Comparison of ENCODE assay signal across 25 mouse cellular contexts in the genomic region with DNA sequence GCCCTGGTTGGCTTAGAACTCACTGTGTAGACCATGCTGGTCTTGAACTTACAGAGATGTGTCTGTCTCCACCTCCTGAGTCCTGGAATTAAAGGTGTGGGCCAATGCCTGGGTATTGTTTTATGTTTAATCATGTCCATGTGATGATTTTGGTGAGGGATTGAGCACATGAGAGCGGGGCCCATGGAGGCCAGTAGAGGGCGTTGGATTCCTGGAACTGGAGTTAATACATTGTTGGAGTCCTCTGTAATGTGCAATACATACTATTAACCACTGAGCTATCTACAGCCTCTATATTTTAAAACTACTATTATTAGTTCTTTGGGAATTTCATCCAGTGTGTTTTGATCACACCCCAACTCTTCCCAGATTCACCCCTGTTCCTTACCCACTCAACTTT.
"Had no signal": no experiment of that assay in that cellular context is flagged by ENCODE, and none has a peak within 500 bp of the region (broad histone marks: within the 10 kb centered on the region; RNA-seq: fewer than 3 reads in every experiment).

No protein-coding gene starts in this region.

- H3K4me2 ChIP-seq: heart, embryonic 12.5 days; hindbrain, embryonic 12.5 days; hindbrain, embryonic 14.5 days; intestine, embryonic 15.5 days; limb, embryonic 13.5 days; limb, embryonic 15.5 days; liver, embryonic 12.5 days had no signal

- H3K9me3 ChIP-seq: heart, embryonic 12.5 days; hindbrain, embryonic 10.5 days; intestine, embryonic 15.5 days; limb, embryonic 13.5 days; limb, embryonic 15.5 days; liver, embryonic 12.5 days had no signal

- H3K9ac ChIP-seq: heart, embryonic 12.5 days; hindbrain, embryonic 12.5 days; hindbrain, embryonic 14.5 days; intestine, embryonic 15.5 days; limb, embryonic 13.5 days; limb, embryonic 15.5 days; liver, embryonic 12.5 days; liver, embryonic 14.5 days had no signal

- H3K4me3 ChIP-seq: heart, adult 2 months; heart, embryonic 12.5 days; hindbrain, embryonic 10.5 days; hindbrain, embryonic 12.5 days; intestine, embryonic 15.5 days; left cerebral cortex, adult 2 months; limb, embryonic 13.5 days; limb, embryonic 15.5 days; liver, embryonic 12.5 days had no signal

- H3K36me3 ChIP-seq: heart, embryonic 12.5 days; hindbrain, embryonic 10.5 days; hindbrain, embryonic 12.5 days; intestine, embryonic 15.5 days; limb, embryonic 13.5 days; limb, embryonic 15.5 days; liver, embryonic 12.5 days had no signal

- ATAC-seq: hindbrain, embryonic 16.5 days; inflammation-experienced regulatory T-cells, adult 6 months; intestine, embryonic 15.5 days; intestine, postnatal 0 days; liver, embryonic 12.5 days had no signal

- DNase-seq: gastrocnemius, postnatal 14 days; gastrocnemius, postnatal 36 days; heart, adult 11 months; heart, adult 2 months; heart, postnatal 10 days; heart, postnatal 4 days; kidney, adult 18-20 months; kidney, adult 8-10 months; kidney, postnatal 10 days; kidney, postnatal 25 days; kidney, postnatal 4 days; left cerebral cortex, postnatal 4 days had no signal

- H3K27ac ChIP-seq: heart, adult 2 months; hindbrain, embryonic 10.5 days; hindbrain, embryonic 12.5 days; hindbrain, embryonic 14.5 days; left cerebral cortex, adult 2 months; limb, embryonic 13.5 days; limb, embryonic 15.5 days; liver, embryonic 12.5 days; liver, embryonic 14.5 days had no signal

- H3K27me3 ChIP-seq: heart, embryonic 12.5 days; hindbrain, embryonic 12.5 days; intestine, embryonic 15.5 days; limb, embryonic 13.5 days; limb, embryonic 15.5 days; liver, embryonic 12.5 days had no signal

- H3K4me1 ChIP-seq: heart, embryonic 12.5 days; hindbrain, embryonic 10.5 days; hindbrain, embryonic 12.5 days; limb, embryonic 13.5 days; limb, embryonic 15.5 days; liver, embryonic 12.5 days had no signal
